Mouse (Mus musculus) lung, postnatal 14 days (tissue): ENCODE results near the gene Slc25a4.
A peak's percentile ranks its signal among the peaks of the same experiment; 100 is the strongest.

Experiments
- DNase-seq: peaks from one replicate; pipeline ENCODE4 v3.0.0; 2021

Slc25a4 gene

GRCm38 (mm10) chr8:46204974-46205640, 6.0 kb downstream of the Slc25a4 start:
- DNase-seq: no peak

GRCm38 (mm10) chr8:46204301-46204700, 6.8 kb downstream of the Slc25a4 start:
- no peak for DNase-seq

- DNase-seq: no peak
These were observed 8.7 kb downstream of the Slc25a4 start for GRCm38 (mm10) chr8:46202350-46202749.

DNA sequence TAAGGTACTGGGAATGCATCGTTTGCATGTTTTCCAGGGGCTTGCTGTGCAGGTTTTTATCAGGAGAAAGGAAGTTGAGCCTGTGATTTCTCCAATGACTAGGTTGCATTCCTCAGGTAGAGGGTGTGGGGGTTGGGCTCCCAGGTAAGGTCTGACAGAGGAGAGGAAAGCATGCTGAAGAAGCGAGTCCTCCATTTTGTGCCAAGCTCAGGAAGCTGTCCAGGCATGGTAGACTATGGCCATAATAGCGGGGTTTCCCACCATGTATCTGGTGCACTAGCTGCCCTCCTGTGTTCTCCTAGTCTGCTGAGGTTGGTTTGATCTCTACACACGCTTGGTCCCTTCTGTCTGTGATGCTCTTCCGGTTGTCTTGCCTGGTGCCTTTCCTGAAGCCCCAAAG, 13.4 kb downstream of the Slc25a4 start:
- no peak for DNase-seq

DNA sequence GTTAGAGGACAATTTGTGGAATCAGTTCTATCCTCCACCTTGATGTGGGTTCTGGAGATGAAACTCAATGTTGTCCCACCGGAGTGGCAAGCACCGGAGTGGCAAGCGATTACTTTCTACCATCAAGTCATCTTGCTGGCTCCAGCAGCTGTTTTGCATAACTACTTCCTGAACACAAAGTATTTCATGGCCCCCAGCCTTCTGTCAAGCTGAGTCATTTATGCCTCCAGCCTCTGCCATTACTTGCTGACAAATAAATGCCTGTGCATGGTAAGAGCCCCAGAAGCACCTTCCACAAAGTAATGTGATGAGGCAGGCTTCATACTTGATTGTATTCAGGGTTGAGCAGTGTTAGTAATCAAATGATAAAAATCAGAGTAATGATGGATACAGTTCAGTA, 14.2 kb downstream of the Slc25a4 start:
- no peak for DNase-seq

DNA sequence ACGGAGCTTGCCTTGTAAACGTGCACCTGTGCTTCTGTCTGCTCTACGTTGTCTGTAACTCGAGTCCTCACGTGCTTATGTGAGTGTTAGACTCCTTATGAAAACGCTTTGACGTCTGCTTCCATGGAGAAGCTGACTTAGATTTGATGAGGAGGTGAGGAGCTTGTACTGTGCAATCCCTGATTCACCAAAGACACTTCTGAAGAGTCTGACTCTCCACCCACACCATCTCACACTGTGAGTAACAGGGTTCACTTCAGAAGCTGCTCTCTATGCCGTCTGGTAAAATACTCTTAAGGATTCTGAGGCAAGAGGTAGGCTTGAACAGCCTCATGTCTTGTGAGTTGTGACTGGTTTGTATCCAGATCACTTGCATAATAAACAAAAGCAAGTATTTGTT, 18.0 kb downstream of the Slc25a4 start:
- DNase-seq: no peak

DNA sequence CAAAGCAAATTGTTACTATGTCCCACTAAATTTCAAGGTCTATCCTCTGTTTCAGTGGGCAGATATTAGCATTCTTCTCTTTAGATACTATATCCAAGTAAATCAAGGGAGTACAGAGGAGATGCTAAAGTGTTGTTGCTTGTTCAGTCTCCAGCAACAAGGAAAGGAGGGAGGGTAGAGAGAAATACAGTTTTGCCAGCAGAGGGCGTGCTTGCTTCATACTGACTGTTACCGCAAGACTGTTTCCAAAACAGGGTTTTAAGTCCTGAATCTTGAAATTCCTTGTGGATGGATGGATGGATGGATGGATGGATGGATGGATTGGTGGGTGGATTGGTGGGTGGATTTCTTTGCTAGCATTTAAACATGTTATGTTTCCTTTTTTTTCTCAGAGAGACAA, 25.7 kb downstream of the Slc25a4 start:
- DNase-seq: peak; percentile 75

DNA sequence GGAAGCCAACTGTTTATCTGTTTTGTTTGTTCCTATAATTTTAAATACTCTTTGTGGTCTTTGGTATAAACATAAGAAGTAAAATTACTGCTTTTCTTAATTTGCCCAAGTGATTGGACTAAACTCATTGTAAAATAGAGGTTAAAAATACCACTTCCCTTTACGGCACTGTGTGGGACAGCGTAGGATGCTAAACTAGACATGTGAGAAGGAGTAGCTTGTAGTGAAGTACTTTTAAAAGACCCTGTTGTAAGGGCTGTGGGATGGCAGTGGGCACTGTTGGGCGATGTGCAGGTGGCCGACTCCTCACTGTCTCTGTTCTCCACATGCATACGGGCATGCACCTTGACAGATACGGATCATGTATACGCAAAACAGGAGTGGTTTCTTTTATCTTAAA, 30.9 kb downstream of the Slc25a4 start:
- no peak for DNase-seq

DNA sequence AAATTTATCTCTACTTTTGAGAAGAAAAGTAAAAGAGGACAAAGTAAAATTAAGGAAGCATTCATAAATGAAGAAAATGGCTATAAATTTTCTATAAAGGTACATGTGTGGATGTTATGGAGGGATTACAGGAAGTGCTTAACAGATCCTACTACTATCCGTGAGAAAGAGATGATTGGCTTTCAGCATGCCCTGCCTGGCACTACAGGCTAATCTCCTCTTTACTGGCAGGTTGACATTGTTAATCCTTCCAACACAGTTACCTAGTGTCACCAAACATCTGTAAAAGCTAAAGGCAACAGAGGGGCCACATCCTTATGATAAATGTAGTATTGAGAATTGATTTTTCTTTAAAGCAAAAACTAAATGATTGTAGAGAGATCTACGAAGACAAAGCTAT, 37.4 kb downstream of the Slc25a4 start:
- no peak for DNase-seq

DNA sequence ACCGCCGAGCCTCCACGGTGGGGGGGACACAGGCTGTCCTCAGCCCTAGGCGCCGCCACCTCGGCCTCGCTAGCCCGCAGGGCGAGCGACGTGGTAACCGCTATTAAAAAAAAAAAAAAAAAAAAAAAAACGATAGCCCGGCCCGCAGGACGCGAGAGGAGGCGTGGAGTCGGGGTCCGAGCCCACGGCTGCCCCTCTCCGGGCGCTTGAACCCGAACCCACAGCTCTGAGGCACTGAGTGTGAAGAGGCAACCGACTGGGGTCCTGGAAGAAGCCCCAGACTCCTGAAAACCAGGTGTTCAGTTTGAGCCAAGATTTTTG, 47.3 kb downstream of the Slc25a4 start:
- no peak for DNase-seq

- peak; percentile 97 for DNase-seq
These were observed 47.9 kb downstream of the Slc25a4 start for GRCm38 (mm10) chr8:46162953-46163869.
